Mouse (Mus musculus) liver, postnatal 0 days (tissue): ENCODE measurements around the gene Prps1l3. TPM values are rescaled to one million over a fixed set of nuclear protein-coding genes. Genes with fewer than 3 reads are reported as not detected.

Experiments used
- ATAC-seq: fragments of 200-750 bp; cut with Nextera tagmentation; 2 replicates; pipeline ENCODE4 v1.8.0; 2017; ENCODE audit warnings: mild to moderate bottlenecking, moderate library complexity
- DNase-seq: peaks from one replicate; pipeline ENCODE4 v3.0.0-alpha.2; 2016
- H3K27ac ChIP-seq: fragments of 300-500 bp; sonication (generic); 2 replicates; pipeline ENCODE4 v1.5.1; 2014; ENCODE audit warnings: antibody characterized with exemption, moderate library complexity, mild to moderate bottlenecking, low read depth
- H3K27me3 ChIP-seq: fragments of 300-500 bp; sonication (generic); 2 replicates; pipeline ENCODE4 v1.6.1; 2014; ENCODE audit warnings: low read length, control low read depth, mixed read lengths; ENCODE audit not compliant: insufficient read depth
- H3K36me3 ChIP-seq: fragments of 300-500 bp; sonication (generic); replicated peaks from 2 replicates; pipeline ENCODE4 v1.6.1; 2014; ENCODE audit warnings: mild to moderate bottlenecking, control low read depth, low read length, moderate library complexity, mixed read lengths; ENCODE audit not compliant: insufficient read depth
- H3K4me1 ChIP-seq: fragments of 300-500 bp; sonication (generic); 2 replicates; pipeline ENCODE4 v1.6.1; 2014; ENCODE audit warnings: antibody characterized with exemption, mild to moderate bottlenecking, control low read depth; ENCODE audit not compliant: insufficient read depth
- H3K4me2 ChIP-seq: fragments of 300-500 bp; sonication (generic); 2 replicates; pipeline ENCODE4 v1.6.1; 2014; ENCODE audit warnings: low read depth, mild to moderate bottlenecking, low read length, moderate library complexity, mixed read lengths
- H3K4me3 ChIP-seq: fragments of 300-500 bp; sonication (generic); 2 replicates; pipeline ENCODE4 v1.5.1; 2014; ENCODE audit warnings: low read depth, low read length
- H3K9ac ChIP-seq: fragments of 300-500 bp; sonication (generic); replicated peaks from 2 replicates; pipeline ENCODE4 v1.6.1; 2014; ENCODE audit warnings: mild to moderate bottlenecking, moderate library complexity
- H3K9me3 ChIP-seq: fragments of 300-500 bp; sonication (generic); 2 replicates; pipeline ENCODE4 v1.6.1; 2016; ENCODE audit warnings: mild to moderate bottlenecking, control low read depth, low read length, mixed read lengths
- CTCF ChIP-seq: sonication (generic); IDR thresholded peaks from 2 replicates; pipeline ENCODE4 v1.5.1; 2016; ENCODE audit warnings: antibody characterized with exemption, low read depth
- EP300 ChIP-seq: IDR thresholded peaks from 2 replicates; pipeline ENCODE4 v1.6.1; 2016; ENCODE audit warnings: antibody characterized with exemption, low read depth, mild to moderate bottlenecking
- WGBS: fragments of 180-500 bp; shearing (Covaris S2); extraction: QIAGEN DNeasy Blood & Tissue Kit; methylation state at CpG from one replicate; pipeline ENCODE4 v1.1.7; 2014; ENCODE audit not compliant: insufficient replicate concordance; 5-methylcytosine and 5-hydroxymethylcytosine counted together
- polyA plus RNA-seq: library from polyadenylated mRNA; unstranded; fragments of >200 nt; fragmentation: Nextera tagmentation; extraction: Ambion mirVana; gene quantifications from 2 replicates; pipeline ENCODE4 v1.2.1, GENCODE M21; 2015

Prps1l3 gene
- polyA plus RNA-seq, 1 experiment from 2014 or later, result 22.8 TPM

DNA sequence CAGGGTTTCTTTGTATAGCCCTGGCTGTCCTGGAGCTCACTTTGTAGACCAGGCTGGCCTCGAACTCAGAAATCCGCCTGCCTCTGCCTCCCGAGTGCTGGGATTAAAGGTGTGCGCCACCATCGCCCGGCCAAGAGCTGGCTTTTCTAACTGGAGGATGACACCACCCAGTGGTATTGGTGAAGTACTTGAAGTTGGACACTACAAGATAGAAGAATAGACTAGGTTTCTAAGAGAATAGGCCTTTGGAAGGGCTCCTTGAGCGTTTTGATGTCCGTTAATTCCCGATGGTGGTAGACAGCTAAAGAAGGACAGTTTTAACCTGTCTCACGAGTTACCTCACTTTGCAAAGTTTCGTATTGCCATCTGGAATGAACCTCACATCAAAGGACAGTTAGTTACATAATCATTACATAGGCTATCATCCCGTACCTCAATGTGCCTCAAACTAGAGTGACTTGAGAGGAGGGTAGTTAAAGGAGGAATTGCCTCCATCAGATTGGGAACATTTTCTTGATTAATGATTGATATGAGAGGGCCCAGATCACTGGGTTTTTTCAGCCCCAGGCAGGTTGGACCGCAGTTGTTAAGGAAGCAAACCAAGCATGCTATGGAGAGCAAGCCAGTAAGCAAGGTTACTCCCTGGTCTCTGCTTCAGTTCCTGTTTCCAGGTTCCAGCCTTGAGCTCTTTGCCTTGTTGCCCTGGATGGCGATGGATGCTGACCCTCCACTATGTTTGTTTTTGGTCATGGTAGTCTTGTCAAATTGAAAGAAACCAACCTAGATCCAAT lies 1.1 kb downstream of the Prps1l3 start:
- Histone ChIP-seq H3K27me3 (no peaks in the 10 kb centered on the region), H3K4me3 (peak overlapping the region; percentile 67), H3K9ac (peak overlapping the region; percentile 69), H3K4me1 (peaks cover 14% of the 10 kb centered on the region), H3K9me3 (no peaks in the 10 kb centered on the region), H3K27ac (peak overlapping the region; percentile 89), H3K4me2 (peak overlapping the region; percentile 93), H3K36me3 (no peaks in the 10 kb centered on the region; the same call in 1 of the 2 replicates)
- DNase-seq, result peak; percentile 49
- TF ChIP-seq EP300 (no peak), CTCF (peak; percentile 57)
- WGBS, result 28% methylated on average over 14 of the region's 14 CpGs
- ATAC-seq, result peak; percentile 26

DNA sequence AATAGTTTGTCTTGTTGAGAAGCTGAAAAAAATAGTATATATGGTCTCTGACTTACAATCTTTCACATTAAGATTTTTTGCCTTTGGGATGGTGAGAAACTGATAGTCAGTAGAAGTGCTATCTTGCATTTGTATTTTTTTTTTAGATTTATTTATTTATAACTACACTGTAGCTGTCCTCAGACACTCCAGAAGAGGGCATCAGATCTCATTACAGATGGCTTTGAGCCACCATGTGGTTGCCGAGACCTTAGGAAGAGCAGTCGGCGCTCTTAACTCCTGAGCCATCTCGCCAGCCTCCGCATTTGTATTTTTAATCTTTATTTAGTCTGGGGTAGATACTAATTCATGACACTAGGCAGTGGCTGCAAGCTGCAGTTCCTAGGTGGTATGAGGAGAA lies 3.2 kb downstream of the Prps1l3 start:
- Histone ChIP-seq H3K27me3 (no peaks in the 10 kb centered on the region), H3K9ac (no peak overlapping the region), H3K4me1 (peaks cover 14% of the 10 kb centered on the region), H3K4me3 (no peak overlapping the region), H3K9me3 (no peaks in the 10 kb centered on the region), H3K27ac (no peak overlapping the region), H3K4me2 (0 out of 2 replicates have a peak overlapping the region, but pooled peaks have one; percentile 18), H3K36me3 (no peaks in the 10 kb centered on the region; the same call in 1 of the 2 replicates)
- TF ChIP-seq EP300 (no peak), CTCF (0 out of 2 replicates have a peak, but pooled peaks have one; percentile 17)
- ATAC-seq, result no peak
- WGBS, result 60% methylated on average over 5 of the region's 5 CpGs
- no peak for DNase-seq

DNA sequence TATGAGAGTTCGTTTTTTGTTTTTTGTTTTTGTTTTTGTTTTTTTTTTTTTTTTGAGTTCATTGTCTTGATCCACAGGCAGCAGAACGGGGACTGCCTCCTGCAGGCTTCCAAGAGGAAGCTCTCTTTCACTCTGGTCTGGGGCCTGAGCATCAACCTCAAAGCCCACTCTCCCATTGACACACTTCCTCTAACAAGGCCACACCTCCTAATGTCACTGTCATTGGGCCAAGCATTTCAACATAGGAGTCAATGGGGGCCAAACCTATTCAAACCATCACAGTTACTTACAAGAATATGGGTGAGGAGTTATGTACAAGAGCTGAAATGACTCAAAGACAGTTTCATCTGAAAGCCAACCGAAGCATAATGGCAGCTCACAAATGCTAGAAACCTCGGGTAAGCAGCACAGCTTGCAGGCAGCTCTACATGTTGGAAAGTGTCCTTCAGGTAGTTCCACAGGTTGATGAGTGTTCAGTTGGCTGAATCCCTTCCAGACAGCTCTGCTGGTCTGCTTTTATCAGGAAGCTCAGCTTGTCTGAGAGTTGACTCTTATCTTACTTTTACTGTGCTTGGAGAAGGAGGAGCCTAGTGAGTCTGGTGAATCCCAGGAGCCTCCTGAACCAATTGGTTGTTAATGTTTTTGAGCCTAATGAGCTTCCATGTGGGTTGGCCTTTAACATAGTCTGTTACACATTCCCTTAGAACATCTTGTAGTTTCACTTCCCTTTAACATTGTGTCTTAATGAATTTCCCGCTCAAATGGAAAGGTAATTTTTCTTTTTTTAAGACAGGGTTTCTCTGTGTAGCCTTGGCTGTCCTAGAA lies 13.7 kb downstream of the Prps1l3 start:
- no peaks in the 10 kb centered on the region for H3K27me3 ChIP-seq
- ATAC-seq, result peak; percentile 45
- H3K4me1 ChIP-seq, result no peaks in the 10 kb centered on the region; the same call in 1 of the 2 replicates
- no peak overlapping the region for H3K4me2 ChIP-seq
- no peaks in the 10 kb centered on the region for H3K9me3 ChIP-seq
- no peak overlapping the region for H3K27ac ChIP-seq
- 67% methylated on average over 5 of the region's 5 CpGs for WGBS
- peaks cover 7% of the 10 kb centered on the region for H3K36me3 ChIP-seq
- TF ChIP-seq CTCF, result no peak
- no peak for TF ChIP-seq EP300
- no peak overlapping the region for H3K9ac ChIP-seq
- no peak overlapping the region for H3K4me3 ChIP-seq
- DNase-seq, result no peak

DNA sequence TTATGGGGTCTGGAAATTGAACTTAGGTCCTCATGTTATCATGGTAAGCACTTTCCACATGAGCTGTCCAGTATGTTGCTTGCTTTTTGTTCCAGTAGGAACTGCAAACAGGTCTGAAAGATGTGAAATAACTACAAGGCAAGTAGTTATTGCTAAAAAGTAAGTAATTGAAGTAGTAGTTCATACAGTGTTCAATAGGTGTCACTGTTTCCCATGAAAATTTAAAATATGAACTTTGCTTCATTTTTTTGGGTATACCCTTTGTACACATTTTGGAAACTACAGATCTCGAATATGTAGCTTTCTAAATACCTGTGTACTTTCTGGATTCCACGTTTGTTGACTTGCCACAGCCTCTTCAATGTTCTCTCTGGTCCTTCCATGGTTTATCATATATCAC lies 28.4 kb downstream of the Prps1l3 start:
- Histone ChIP-seq H3K27me3 (no peaks in the 10 kb centered on the region), H3K4me2 (no peak overlapping the region), H3K9me3 (no peaks in the 10 kb centered on the region), H3K27ac (no peak overlapping the region), H3K4me3 (no peak overlapping the region), H3K9ac (no peak overlapping the region), H3K4me1 (no peaks in the 10 kb centered on the region), H3K36me3 (no peaks in the 10 kb centered on the region)
- TF ChIP-seq EP300, result no peak
- TF ChIP-seq CTCF, result peak; percentile 20
- DNase-seq (no peak), ATAC-seq (no peak)
- 42% methylated on average over 2 of the region's 2 CpGs for WGBS

DNA sequence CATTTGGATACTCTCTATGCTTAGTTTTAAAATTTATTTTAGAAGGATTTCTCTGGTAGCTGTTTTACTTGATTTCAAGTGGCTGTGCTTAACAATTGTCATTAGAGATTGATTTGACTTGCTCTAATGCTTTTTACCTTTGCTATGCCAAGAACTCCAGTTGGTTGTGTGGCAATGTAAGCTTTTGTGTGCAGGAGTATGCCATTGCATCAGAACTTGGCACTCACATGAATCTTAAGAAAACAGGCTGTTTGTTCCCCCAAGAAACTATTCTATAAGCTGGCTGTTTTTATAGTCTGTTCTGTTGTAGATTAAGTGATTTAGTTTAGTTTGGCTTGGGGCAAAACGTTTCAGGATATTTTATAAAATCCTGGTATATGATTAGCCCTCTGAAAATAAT lies 45.2 kb downstream of the Prps1l3 start:
- ATAC-seq (no peak), DNase-seq (no peak)
- H3K4me2 ChIP-seq, result no peak overlapping the region
- no peak overlapping the region for H3K4me3 ChIP-seq
- H3K9me3 ChIP-seq, result no peaks in the 10 kb centered on the region
- H3K36me3 ChIP-seq, result no peaks in the 10 kb centered on the region
- H3K27ac ChIP-seq, result no peak overlapping the region
- no peak overlapping the region for H3K9ac ChIP-seq
- no peak for TF ChIP-seq EP300
- TF ChIP-seq CTCF, result no peak
- WGBS, result 49% methylated on average over 1 of the region's 1 CpGs
- no peaks in the 10 kb centered on the region for H3K27me3 ChIP-seq
- H3K4me1 ChIP-seq, result no peaks in the 10 kb centered on the region
